Comparison of ENCODE assay signal across 13 mouse cellular contexts in the genomic region with DNA sequence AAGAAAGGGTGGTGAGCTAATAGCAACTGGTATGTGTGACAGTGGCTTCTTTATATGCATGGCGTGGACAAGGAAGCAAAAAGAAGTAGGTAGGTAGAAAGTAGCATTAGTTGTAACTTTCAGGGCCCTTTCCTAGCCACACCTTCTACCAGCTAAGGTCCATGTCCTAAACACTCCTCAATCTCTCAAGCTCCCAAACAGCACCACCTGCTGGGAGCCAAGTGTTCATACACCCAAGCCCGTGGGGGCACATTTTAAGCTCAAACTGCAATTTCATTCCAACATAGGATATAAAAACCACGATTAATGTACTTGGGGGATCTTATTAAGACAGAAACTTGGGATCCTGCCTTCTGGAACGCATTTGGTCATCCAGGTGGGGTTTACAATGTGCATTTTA.
DNase-seq lines count a peak whose midpoint lies in the region; ATAC-seq and TF ChIP-seq lines count a peak whose summit lies in the region.
"Had no signal": no experiment of that assay in that cellular context is flagged by ENCODE, and none has a peak within 500 bp of the region (broad histone marks: within the 10 kb centered on the region; RNA-seq: fewer than 3 reads in every experiment).

No protein-coding gene starts in this region.

- ATAC-seq in liver, embryonic 14.5 days (ENCODE audit: insufficient read depth) = no peak
- ATAC-seq in forebrain, embryonic 15.5 days (replicated peaks) = no peak

- intact Hi-C loops in gastrocnemius, adult 2 months (cut with DNase I) = loop anchor here (10.0 kb wide), 1 partner anchor 296 kb away; a partner anchor contains a TSS

- no peaks in the 10 kb centered on the region for H3K4me1 ChIP-seq in liver, embryonic 14.5 days (replicated peaks; ENCODE audit: control insufficient read depth in 2 of 2, insufficient read depth in 2 of 2, low read length in 1 of 2)
- no peaks in the 10 kb centered on the region for H3K4me1 ChIP-seq in forebrain, embryonic 15.5 days
- H3K4me1 ChIP-seq: embryonic facial prominence, embryonic 12.5 days; hindbrain, embryonic 15.5 days had no signal

- H3K9ac ChIP-seq in liver, embryonic 14.5 days (replicated peaks) = no peak overlapping the region
- H3K9ac ChIP-seq in forebrain, embryonic 15.5 days (replicated peaks) = no peak overlapping the region
- H3K9ac ChIP-seq: embryonic facial prominence, embryonic 12.5 days; hindbrain, embryonic 15.5 days had no signal

- no peak overlapping the region for H3K4me2 ChIP-seq in liver, embryonic 14.5 days (ENCODE audit: low read depth)
- no peak overlapping the region for H3K4me2 ChIP-seq in forebrain, embryonic 15.5 days (replicated peaks)
- H3K4me2 ChIP-seq: embryonic facial prominence, embryonic 12.5 days; hindbrain, embryonic 15.5 days had no signal

- H3K36me3 ChIP-seq in liver, embryonic 14.5 days (replicated peaks; ENCODE audit: control insufficient read depth, insufficient read depth, low read depth) = no peaks in the 10 kb centered on the region
- H3K36me3 ChIP-seq in forebrain, embryonic 15.5 days = no peaks in the 10 kb centered on the region
- H3K36me3 ChIP-seq: embryonic facial prominence, embryonic 12.5 days; hindbrain, embryonic 15.5 days had no signal

- H3K27me3 ChIP-seq in liver, embryonic 14.5 days (ENCODE audit: control insufficient read depth, insufficient read depth, low read length) = no peaks in the 10 kb centered on the region
- no peaks in the 10 kb centered on the region for H3K27me3 ChIP-seq in forebrain, embryonic 15.5 days
- H3K27me3 ChIP-seq: embryonic facial prominence, embryonic 12.5 days; hindbrain, embryonic 15.5 days had no signal

- no peak overlapping the region for H3K4me3 ChIP-seq in gastrocnemius, adult 2 months
- H3K4me3 ChIP-seq in liver, embryonic 14.5 days (ENCODE audit: insufficient read depth in 1 of 2, low read depth in 2 of 2, low read length in 2 of 2) = no peak overlapping the region
- H3K4me3 ChIP-seq in forebrain, embryonic 15.5 days = no peak overlapping the region
- H3K4me3 ChIP-seq: embryonic facial prominence, embryonic 12.5 days; hindbrain, embryonic 15.5 days had no signal

- DNase-seq in gastrocnemius, adult 2 months = no peak
- no peak for DNase-seq in gastrocnemius, postnatal 10 days
- no peak for DNase-seq in liver, embryonic 14.5 days (ENCODE audit: low read depth in 3 of 3, low spot score in 3 of 3)
- DNase-seq in liver (no peak), ES-CJ7 (ENCODE audit: low read depth, low spot score) (peak; percentile 29)
- DNase-seq in induced T-regulatory cell, adult 2 months (ENCODE audit: low read depth) = peak; percentile 31
- DNase-seq in layer of hippocampus, postnatal 25 days (ENCODE audit: extremely low spot score in 1 of 2, low spot score in 1 of 2) = no peak
- DNase-seq: B cell, adult 2 months; cerebellum, postnatal 14 days; right cerebral cortex, postnatal 14 days had no signal

- TF ChIP-seq CTCF in gastrocnemius, adult 2 months (IDR thresholded peaks at IDR 0.05) = peak; percentile 30
- TF ChIP-seq CTCF in liver, embryonic 14.5 days (IDR thresholded peaks at IDR 0.05; ENCODE audit: low read depth) = peak; percentile 39; the same call in 1 of the 2 replicates

- WGBS in liver, embryonic 14.5 days (ENCODE audit: insufficient replicate concordance) = 66% methylated on average over 4 of the region's 4 CpGs
- 92% methylated on average over 4 of the region's 4 CpGs for WGBS in forebrain, embryonic 15.5 days

- H3K9me3 ChIP-seq in liver, embryonic 14.5 days (ENCODE audit: control insufficient read depth, low read length) = no peaks in the 10 kb centered on the region
- H3K9me3 ChIP-seq in forebrain, embryonic 15.5 days = no peaks in the 10 kb centered on the region
- H3K9me3 ChIP-seq: embryonic facial prominence, embryonic 12.5 days; hindbrain, embryonic 15.5 days had no signal

- no peak overlapping the region for H3K27ac ChIP-seq in gastrocnemius, adult 2 months
- no peak overlapping the region for H3K27ac ChIP-seq in liver, embryonic 14.5 days
- H3K27ac ChIP-seq in forebrain, embryonic 15.5 days (replicated peaks) = no peak overlapping the region
- H3K27ac ChIP-seq: embryonic facial prominence, embryonic 12.5 days; hindbrain, embryonic 15.5 days had no signal

- TF ChIP-seq EP300 in liver, embryonic 14.5 days (IDR thresholded peaks at IDR 0.05; ENCODE audit: low read depth) = no peak

Comparison
In these comparisons a context has a peak if more than half of its experiments do, and no peak if none do; other contexts are left out.
1. DNase-seq: peak in ES-CJ7 (single experiment) and induced T-regulatory cell, adult 2 months (single experiment); none in gastrocnemius, adult 2 months (single experiment), gastrocnemius, postnatal 10 days (single experiment), liver, embryonic 14.5 days (0 of 3), liver (single experiment) and layer of hippocampus, postnatal 25 days (0 of 2).